Mouse (Mus musculus): ENCODE measurements around the gene Gprc6a. TPM values are rescaled to one million over a fixed set of nuclear protein-coding genes. Genes with fewer than 3 reads are reported as not detected.

The Gprc6a gene
- total and polyA plus RNA-seq, 2 experiments from 2014 or later: 0.09 TPM; not detected in 1

DNA sequence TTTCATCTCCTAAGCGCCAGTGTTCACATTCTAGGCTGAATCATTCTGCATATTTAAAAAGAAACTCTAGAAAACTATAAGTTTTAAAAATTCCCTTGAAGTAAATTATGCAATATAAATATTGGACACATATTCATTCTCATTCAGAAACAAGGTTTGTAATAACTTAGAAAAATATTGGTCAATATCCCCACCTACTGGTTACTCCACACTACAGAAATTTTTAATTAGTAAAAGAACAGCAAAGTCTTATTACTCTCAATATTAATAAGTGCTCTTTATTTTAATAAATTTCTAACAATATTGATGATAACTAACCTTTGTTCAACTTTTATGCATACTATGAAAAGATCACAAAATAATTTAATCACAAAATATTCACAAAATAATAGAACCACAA lies 26.1 kb upstream of the Gprc6a start:
- no peaks in the 10 kb centered on the region for H3K27me3 ChIP-seq (ENCODE audit: insufficient read depth, low read length)
- no peak for ATAC-seq
- H3K4me1 ChIP-seq (ENCODE audit: insufficient read depth, low read length): no peaks in the 10 kb centered on the region
- H3K9ac ChIP-seq (replicated peaks; ENCODE audit: low read length): no peak overlapping the region
- TF ChIP-seq CTCF (IDR thresholded peaks at IDR 0.05; ENCODE audit: low read depth): peak; percentile 19
- H3K4me3 ChIP-seq (ENCODE audit: low read length): no peak overlapping the region
- H3K27ac ChIP-seq: no peak overlapping the region
- H3K4me2 ChIP-seq (ENCODE audit: low read depth, low read length): no peak overlapping the region
- H3K9me3 ChIP-seq (ENCODE audit: low read length): no peaks in the 10 kb centered on the region
- peak; percentile 14 for DNase-seq (ENCODE audit: low spot score)
- 80% methylated on average over 1 of the region's 1 CpGs for WGBS
- no peaks in the 10 kb centered on the region for H3K36me3 ChIP-seq (ENCODE audit: insufficient read depth, low read length)

DNA sequence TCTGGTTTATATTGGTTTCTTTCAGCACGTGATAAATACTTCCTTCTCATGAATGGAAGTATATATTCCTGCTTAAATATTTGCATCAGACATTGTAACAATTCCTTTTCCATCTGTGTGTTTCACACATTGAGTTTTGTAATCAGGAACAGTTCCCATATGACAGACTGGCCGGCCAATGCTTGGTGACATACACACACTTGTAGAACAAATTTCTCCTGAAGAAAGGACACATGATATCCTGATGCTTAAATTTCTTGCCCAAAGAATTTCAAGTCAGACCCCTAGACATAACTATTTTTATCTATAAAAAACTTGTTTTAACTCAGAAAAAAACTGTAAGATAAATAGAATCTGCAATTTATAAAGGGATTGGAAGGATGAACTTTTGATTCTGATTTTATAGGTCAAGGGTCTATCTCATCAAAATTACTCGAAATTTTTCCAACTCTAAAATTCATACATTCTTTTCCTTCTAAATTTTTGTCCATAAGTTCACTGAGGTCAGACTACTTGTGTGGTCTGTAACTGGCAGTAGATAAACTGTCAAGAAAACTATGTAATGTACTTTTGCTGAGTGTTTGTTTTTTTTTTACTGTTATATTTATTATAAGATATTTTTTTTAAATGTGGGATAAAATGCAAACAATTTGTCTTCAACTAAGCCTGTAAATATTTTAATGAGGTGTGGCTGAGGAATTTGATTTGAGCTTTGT lies 18.4 kb upstream of the Gprc6a start:
- H3K27ac ChIP-seq: no peak overlapping the region
- H3K36me3 ChIP-seq (ENCODE audit: insufficient read depth, low read length): no peaks in the 10 kb centered on the region
- DNase-seq (ENCODE audit: low spot score) (no peak), ATAC-seq (no peak)
- 73% methylated on average over 3 of the region's 3 CpGs for WGBS
- no peaks in the 10 kb centered on the region for H3K9me3 ChIP-seq (ENCODE audit: low read length)
- no peak for TF ChIP-seq CTCF (IDR thresholded peaks at IDR 0.05; ENCODE audit: low read depth)
- no peak overlapping the region for H3K9ac ChIP-seq (replicated peaks; ENCODE audit: low read length)
- H3K4me2 ChIP-seq (ENCODE audit: low read depth, low read length): no peak overlapping the region
- no peaks in the 10 kb centered on the region for H3K27me3 ChIP-seq (ENCODE audit: insufficient read depth, low read length)
- H3K4me1 ChIP-seq (ENCODE audit: insufficient read depth, low read length): no peaks in the 10 kb centered on the region
- no peak overlapping the region for H3K4me3 ChIP-seq (ENCODE audit: low read length)

DNA sequence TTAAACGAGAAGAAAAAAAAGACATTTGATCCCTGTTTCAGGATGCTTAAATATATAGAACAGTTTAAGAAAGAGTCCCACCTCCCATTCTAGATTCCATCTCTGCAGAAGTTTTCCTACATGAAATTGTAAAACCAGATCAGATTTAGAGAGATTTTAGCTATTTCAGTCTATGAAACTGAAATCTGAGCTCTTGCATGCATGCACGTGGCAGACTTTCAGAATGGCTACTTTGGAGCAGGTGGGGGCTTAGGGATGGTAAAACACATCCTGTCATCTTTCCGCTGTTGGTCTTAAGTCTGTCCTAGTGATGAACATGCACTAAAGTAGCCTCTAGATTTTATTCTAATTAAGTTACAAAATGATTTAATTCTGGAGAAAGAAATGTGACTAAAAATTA lies 10.1 kb downstream of the Gprc6a start:
- H3K27ac ChIP-seq: no peak overlapping the region
- H3K27me3 ChIP-seq (ENCODE audit: insufficient read depth, low read length): no peaks in the 10 kb centered on the region
- WGBS: 92% methylated on average over 3 of the region's 3 CpGs
- no peak overlapping the region for H3K4me3 ChIP-seq (ENCODE audit: low read length)
- DNase-seq (ENCODE audit: low spot score) (no peak), ATAC-seq (no peak)
- H3K36me3 ChIP-seq (ENCODE audit: insufficient read depth, low read length): no peaks in the 10 kb centered on the region
- H3K9ac ChIP-seq (replicated peaks; ENCODE audit: low read length): no peak overlapping the region
- H3K4me2 ChIP-seq (ENCODE audit: low read depth, low read length): no peak overlapping the region
- H3K9me3 ChIP-seq (ENCODE audit: low read length): no peaks in the 10 kb centered on the region
- no peak for TF ChIP-seq CTCF (IDR thresholded peaks at IDR 0.05; ENCODE audit: low read depth)
- no peaks in the 10 kb centered on the region for H3K4me1 ChIP-seq (ENCODE audit: insufficient read depth, low read length)

DNA sequence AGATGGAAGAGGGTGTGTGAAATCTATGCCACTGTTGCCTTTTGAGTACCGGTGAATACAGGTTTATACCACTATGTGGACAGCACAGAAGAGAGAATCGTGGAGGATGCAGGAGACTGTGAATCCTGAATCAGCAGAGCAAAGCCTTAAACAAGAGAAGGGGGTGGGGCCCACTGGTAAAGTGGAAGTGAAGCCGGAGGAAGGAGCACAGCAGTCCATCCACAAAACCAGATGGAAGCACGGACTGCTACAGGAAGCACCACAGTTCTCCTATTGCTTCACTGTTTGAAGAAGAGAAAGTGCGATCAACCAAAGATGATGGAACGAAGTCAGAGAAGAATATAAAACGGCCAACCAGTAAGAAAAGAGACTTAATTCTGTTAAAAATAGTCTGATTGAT lies 11.1 kb downstream of the Gprc6a start:
- Histone ChIP-seq H3K4me2 (ENCODE audit: low read depth, low read length) (no peak overlapping the region), H3K36me3 (ENCODE audit: insufficient read depth, low read length) (no peaks in the 10 kb centered on the region), H3K4me3 (ENCODE audit: low read length) (no peak overlapping the region), H3K4me1 (ENCODE audit: insufficient read depth, low read length) (no peaks in the 10 kb centered on the region), H3K27ac (no peak overlapping the region), H3K27me3 (ENCODE audit: insufficient read depth, low read length) (no peaks in the 10 kb centered on the region), H3K9me3 (ENCODE audit: low read length) (no peaks in the 10 kb centered on the region), H3K9ac (replicated peaks; ENCODE audit: low read length) (no peak overlapping the region)
- DNase-seq (ENCODE audit: low spot score) (no peak), ATAC-seq (no peak)
- 59% methylated on average over 7 of the region's 7 CpGs for WGBS
- no peak for TF ChIP-seq CTCF (IDR thresholded peaks at IDR 0.05; ENCODE audit: low read depth)

DNA sequence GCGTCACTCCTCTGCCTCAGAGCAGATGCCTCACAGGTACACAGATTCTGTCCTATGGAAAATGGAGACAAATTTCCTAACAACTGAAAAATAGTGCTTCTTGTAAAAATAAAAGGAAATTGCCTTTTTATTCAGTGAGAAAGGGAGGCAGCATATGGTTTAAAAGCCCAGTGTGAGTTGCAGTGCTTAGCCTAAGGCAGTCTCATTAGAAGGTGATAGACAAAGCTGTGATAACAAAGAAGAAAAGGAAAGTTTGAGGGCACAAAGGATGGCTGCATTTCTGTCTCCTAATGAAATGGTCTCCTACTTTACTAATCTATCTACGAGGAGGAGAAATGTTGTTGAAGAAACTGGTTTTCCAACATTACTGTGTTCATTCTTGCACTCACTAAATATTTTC lies 12.7 kb downstream of the Gprc6a start:
- 87% methylated on average over 2 of the region's 2 CpGs for WGBS
- Histone ChIP-seq H3K9me3 (ENCODE audit: low read length) (no peaks in the 10 kb centered on the region), H3K27ac (no peak overlapping the region), H3K4me2 (ENCODE audit: low read depth, low read length) (no peak overlapping the region), H3K27me3 (ENCODE audit: insufficient read depth, low read length) (no peaks in the 10 kb centered on the region), H3K36me3 (ENCODE audit: insufficient read depth, low read length) (no peaks in the 10 kb centered on the region), H3K4me3 (ENCODE audit: low read length) (no peak overlapping the region), H3K4me1 (ENCODE audit: insufficient read depth, low read length) (no peaks in the 10 kb centered on the region), H3K9ac (replicated peaks; ENCODE audit: low read length) (no peak overlapping the region)
- no peak for DNase-seq (ENCODE audit: low spot score)
- no peak for ATAC-seq
- no peak for TF ChIP-seq CTCF (IDR thresholded peaks at IDR 0.05; ENCODE audit: low read depth)

DNA sequence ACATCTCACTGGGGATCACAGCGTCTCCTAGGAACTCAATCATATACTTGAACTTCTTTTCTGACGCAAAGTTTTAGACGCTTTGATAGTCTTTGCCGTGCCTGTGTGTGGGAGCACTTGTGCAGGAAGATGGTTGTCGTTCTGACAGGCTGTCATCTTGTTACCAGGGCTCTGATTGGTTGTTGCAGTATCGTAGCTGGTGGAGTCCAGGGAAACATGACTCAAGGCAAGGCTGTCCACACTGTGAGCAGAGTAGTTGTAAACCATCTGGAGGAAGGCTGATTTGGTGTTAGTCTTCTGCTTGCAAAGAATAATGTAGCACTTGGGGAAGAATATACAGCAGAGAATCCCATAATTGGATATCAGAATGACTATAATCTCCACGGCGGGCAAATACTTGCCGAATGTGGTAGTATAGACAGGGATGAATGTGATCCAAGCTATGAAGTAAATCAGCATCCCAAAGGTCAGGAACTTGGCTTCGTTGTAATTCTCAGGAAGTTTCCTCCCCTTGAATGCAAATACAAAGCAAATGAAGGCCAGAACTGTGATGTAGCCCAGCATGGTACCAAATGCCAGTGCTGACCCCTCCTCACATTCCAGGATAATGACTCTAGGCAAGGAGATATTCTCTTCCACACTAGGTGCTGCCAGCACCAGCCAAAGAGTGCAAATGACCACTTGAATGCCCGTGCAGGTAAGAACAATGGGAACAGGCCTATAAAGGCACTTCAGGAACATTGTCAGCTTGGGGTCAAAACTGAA lies 16.3 kb downstream of the Gprc6a start:
- H3K9me3 ChIP-seq (ENCODE audit: low read length): no peaks in the 10 kb centered on the region
- H3K4me1 ChIP-seq (ENCODE audit: insufficient read depth, low read length): no peaks in the 10 kb centered on the region
- 71% methylated on average over 11 of the region's 11 CpGs for WGBS
- TF ChIP-seq CTCF (IDR thresholded peaks at IDR 0.05; ENCODE audit: low read depth): no peak
- H3K9ac ChIP-seq (replicated peaks; ENCODE audit: low read length): no peak overlapping the region
- H3K27ac ChIP-seq: no peak overlapping the region
- no peak overlapping the region for H3K4me2 ChIP-seq (ENCODE audit: low read depth, low read length)
- ATAC-seq: no peak
- no peak for DNase-seq (ENCODE audit: low spot score)
- no peak overlapping the region for H3K4me3 ChIP-seq (ENCODE audit: low read length)
- H3K36me3 ChIP-seq (ENCODE audit: insufficient read depth, low read length): no peaks in the 10 kb centered on the region
- H3K27me3 ChIP-seq (ENCODE audit: insufficient read depth, low read length): no peaks in the 10 kb centered on the region

DNA sequence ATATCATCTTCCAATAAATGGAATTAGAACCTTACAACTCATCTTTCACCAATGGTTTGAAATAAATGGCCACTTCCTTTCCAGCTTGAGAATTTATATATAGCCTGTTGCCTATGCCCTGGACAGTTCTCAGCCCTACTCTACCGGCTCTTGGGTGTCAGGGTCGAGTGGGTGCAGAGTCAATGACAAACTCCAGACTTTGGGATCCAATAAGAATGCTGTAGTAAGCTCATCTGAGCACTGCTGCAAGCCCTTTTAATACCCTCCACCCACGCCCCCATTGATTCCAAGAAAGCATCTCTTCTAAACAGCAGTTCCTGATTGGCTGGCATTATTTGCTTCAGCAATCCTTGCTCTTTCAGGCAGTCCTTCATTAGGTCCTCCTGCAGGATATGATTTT lies 17.8 kb downstream of the Gprc6a start:
- Histone ChIP-seq H3K4me1 (ENCODE audit: insufficient read depth, low read length) (no peaks in the 10 kb centered on the region), H3K4me2 (ENCODE audit: low read depth, low read length) (no peak overlapping the region), H3K9ac (replicated peaks; ENCODE audit: low read length) (no peak overlapping the region), H3K9me3 (ENCODE audit: low read length) (no peaks in the 10 kb centered on the region), H3K27ac (no peak overlapping the region), H3K27me3 (ENCODE audit: insufficient read depth, low read length) (no peaks in the 10 kb centered on the region), H3K36me3 (ENCODE audit: insufficient read depth, low read length) (no peaks in the 10 kb centered on the region), H3K4me3 (ENCODE audit: low read length) (no peak overlapping the region)
- 75% methylated on average over 3 of the region's 3 CpGs for WGBS
- TF ChIP-seq CTCF (IDR thresholded peaks at IDR 0.05; ENCODE audit: low read depth): no peak
- DNase-seq (ENCODE audit: low spot score) (no peak), ATAC-seq (no peak)
